Mouse (Mus musculus) large intestine, adult 2 months (tissue): Measurements from ENCODE around the gene Rapgef1. TPM values are rescaled to one million over a fixed set of nuclear protein-coding genes. Genes with fewer than 3 reads are reported as not detected.

Experiments
- DNase-seq: peaks from one replicate; pipeline ENCODE4 v3.0.0-alpha.2; 2012; ENCODE audit warnings: low read depth, low spot score
- WGBS: fragments of 180-500 bp; shearing (Covaris S2); methylation state at CpG from one replicate; pipeline ENCODE4 v1.1.7; 2018; 5-methylcytosine and 5-hydroxymethylcytosine counted together
- polyA plus RNA-seq: library from polyadenylated mRNA; depleted of rRNA; stranded (reverse); fragments of >200 nt; gene quantifications from 2 replicates; pipeline ENCODE4 v1.2.3, GENCODE M21; 2012; rRNA removed

Rapgef1 gene
- polyA plus RNA-seq, result 25.0 and 31.5 TPM in 2 replicates

DNA sequence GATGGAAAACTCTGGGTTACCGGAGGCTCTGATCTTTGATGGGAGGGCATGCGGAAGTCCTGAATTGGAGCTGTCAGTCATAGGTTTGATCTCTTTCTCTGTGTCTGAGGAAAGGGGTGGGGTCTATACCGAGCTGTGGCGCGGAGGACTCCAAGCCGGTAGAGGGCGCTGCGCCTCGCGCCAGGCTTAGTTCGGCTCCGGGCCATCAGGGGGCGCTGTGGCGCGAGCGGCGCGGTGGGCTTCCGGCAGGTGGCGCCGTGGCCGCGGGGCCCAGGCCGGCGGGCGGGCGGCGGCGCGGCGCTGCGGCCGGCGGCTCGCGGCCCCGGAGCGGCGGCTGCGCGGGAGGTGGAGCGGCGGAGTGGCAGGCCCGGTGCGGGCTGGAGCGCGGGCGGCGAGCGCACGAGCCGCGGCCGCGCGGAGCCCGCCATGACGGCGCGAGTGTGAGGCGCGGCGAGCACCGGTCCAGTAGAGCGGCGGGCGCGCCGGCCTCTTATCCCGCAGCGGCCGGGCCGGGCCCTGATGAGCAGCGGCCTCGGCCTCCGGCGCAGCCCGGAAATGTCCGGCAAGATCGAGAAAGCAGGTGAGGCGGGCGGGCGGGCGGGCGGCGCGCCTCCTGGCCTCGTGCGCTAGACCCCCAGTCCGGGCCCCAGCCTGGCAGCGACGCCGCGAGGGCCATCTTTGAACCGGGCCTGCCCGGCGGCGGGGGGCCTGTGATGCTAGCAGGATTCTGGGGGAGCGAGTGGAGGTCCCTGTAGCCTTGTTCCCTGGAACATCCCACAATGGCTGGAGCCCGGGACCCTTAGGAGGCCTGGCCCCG is at the start of gene Rapgef1:
TSS of gene Rapgef1 (plus strand) at position 237 of the 817 bp plus-strand sequence.
- no peak for DNase-seq
- under 1% methylated on average over 93 of the region's 101 CpGs for WGBS

DNA sequence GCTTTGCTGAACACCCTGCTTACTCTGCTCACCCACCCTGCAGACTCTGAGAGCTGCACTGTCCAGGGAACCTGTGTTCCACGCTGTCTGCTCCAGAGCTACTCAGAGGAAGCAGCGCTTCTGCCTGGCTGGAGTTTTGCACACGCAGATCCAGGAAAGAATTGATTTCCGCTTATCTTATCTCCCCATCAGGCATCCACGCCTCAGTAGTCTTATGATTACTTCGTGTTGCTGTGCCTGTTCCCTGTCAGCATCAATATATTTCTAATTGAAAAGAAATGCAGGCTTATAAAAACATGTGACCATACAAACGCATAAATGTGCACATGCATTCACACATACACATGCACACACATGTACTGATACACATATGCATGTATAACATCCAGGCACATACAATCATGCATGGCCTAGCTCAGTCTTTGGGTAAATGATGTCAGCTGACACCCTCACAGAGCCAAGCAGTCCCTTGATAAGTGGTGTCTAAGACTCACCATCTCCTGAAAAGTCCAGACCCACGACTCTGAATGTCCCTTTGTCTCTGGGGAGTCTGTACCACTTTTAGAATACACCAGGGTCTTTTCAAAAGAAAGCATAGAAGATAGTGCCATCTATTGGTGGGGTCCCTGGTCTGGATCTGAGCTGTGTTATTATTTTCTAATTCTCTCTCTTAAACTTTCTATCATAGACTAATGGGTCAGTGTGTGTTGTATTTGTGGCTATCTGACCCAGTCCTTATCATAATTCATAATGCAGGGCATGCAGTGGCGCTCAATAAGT is 47.4 kb upstream of the Rapgef1 start:
- WGBS, result 51% methylated on average over 9 of the region's 9 CpGs
- no peak for DNase-seq

- 63% methylated on average over 5 of the region's 5 CpGs for WGBS
- DNase-seq, result no peak
These were observed 46.6 kb upstream of the Rapgef1 start for GRCm38 (mm10) chr2:29572811-29573427.

- WGBS, result 9% methylated on average over 5 of the region's 5 CpGs
- no peak for DNase-seq
These were observed 45.9 kb upstream of the Rapgef1 start for GRCm38 (mm10) chr2:29573591-29573990.

DNA sequence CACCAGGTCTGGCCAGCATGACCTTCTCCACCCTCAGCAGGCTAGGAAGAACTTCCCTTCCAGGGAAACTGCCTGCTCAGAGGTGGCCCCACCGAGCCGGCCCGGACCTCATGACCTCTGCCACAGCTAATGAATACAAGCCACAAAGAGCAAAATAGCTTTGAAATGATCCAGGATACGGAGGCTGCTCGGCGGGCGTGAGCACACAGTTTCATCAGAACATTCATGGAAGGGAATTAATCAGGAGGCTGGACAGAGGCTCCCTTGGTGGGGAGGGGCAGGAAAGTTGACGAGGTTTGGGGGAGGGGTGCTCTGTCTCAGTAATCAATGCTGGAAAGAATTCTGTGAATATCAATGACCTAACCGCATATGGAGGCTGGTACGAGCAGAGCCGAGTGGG is 45.3 kb upstream of the Rapgef1 start:
- DNase-seq, result no peak
- 44% methylated on average over 11 of the region's 11 CpGs for WGBS

DNA sequence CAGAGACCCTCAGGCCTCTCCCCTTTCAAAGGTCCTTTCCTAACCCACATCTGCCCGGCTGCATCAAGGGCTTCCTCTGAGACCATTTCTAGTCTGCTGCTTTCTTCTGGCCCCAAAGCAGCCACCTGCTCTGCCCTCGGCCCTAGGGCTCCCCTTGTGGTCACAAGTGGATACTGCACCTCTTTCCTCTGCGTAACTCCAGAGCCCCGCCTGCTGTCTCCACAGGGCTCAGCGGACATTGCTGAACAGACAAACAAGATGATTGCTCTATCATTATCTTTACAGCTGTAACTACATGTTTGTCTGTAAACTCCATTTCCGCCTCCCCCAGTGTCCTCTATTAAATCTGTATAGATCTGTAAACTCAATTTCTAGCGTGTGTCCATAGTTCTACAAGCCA is 37.1 kb upstream of the Rapgef1 start:
- WGBS, result 2% methylated on average over 7 of the region's 7 CpGs

DNA sequence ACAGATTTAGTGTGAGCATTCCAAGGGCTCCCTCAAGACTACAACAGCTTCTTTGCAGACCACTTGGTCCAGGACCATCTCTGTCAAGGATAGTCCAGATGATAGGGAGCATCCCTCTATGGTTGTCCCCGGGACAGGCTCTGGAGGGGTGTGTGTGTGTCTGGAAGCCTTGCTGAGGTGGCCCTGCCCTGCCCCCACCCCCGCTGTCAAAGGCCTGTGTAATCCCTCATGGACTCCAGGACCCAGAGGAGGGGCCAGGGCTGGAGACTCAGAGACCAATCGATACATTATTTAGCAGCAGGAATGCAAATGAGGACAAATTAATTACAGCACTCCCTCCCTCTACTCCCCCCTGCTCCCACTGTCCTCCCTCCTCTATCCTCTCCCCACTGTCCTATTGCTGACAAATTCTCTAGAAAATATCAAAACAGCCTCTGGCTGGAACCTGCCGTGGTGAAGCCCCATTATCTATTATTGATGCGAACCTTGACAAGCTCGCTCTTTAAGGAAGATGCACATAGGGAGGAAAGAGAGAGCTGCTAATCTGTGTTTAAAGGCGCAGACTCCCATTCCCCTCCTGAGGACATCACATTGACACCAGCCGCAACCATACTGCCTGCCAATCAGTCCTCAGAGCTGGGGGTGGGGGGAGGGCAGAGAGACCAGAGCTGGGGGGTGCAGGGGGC is 33.4 kb upstream of the Rapgef1 start:
- 39% methylated on average over 8 of the region's 8 CpGs for WGBS
- DNase-seq, result no peak

More for the DNA sequence above, 37.1 kb upstream of the Rapgef1 start:
- peak; percentile 11 for DNase-seq

DNA sequence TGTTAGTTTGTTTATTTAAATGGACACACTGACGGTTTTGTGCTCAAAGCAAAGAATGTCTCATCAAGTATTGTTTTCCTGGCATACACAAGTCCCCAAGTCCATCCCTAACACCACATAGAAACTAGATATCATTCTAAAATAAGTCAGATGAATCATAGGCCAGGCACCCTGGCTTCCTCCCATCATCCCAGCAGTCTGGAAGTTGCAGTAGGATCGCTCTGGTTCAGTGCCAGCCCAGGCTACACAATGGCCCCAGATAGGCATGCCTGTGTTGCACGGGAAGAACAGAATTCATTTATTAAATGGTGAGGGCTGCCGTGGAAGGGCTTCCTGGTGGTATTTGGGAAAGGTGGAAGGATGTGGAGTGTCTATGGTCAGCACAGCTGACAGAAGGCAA is 31.5 kb upstream of the Rapgef1 start:
- no peak for DNase-seq
- WGBS, result 59% methylated on average over 4 of the region's 4 CpGs

- no peak for DNase-seq
- 27% methylated on average over 10 of the region's 10 CpGs for whole genome bisulfite sequencing
These were observed 30.3 kb upstream of the Rapgef1 start for GRCm38 (mm10) chr2:29589266-29589665.

DNA sequence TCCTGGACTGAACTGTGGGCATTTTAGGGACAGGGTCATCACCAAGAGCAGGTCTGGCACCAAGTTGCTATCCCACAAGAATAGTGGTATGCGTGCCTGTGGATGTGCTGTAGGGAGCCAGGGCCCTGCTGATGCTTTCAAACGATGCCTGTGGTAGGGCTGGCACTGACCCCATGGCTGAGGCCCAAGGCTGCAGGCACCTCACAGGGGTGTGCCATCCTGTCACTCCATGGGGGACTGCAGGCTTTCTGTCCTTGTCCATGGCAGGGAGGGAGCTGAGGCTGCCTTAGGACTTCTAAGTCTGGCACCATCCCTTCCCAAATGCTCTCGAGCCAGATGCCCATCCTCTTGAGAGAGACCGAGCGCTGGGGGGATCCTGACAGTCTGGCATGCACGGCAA is 27.9 kb upstream of the Rapgef1 start:
- WGBS, result 78% methylated on average over 6 of the region's 6 CpGs
- DNase-seq, result no peak

GRCm38 (mm10) chr2:29592537-29592936 is 27.0 kb upstream of the Rapgef1 start:
- WGBS, result 48% methylated on average over 8 of the region's 8 CpGs
- no peak for DNase-seq

DNA sequence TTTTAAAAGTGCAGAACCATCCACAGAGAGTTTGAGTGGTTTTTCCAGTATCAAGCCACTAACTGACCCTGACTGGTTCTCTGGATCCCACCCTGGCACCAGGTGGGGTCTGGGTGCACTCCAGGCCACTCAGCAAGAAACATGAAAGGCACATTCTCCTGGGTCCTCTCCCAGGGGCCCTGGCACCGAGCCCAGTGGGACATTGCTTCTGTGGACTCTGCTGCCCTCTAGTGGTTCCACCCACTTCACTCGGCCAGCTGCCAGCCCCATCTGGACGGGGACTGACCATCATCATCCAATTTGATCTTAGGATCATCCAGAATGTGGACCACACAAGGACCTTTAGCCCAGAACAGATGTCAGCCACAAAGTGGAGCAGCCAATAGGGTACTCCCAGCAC is 15.6 kb upstream of the Rapgef1 start:
- 1% methylated on average over 3 of the region's 3 CpGs for WGBS
- DNase-seq, result no peak

DNA sequence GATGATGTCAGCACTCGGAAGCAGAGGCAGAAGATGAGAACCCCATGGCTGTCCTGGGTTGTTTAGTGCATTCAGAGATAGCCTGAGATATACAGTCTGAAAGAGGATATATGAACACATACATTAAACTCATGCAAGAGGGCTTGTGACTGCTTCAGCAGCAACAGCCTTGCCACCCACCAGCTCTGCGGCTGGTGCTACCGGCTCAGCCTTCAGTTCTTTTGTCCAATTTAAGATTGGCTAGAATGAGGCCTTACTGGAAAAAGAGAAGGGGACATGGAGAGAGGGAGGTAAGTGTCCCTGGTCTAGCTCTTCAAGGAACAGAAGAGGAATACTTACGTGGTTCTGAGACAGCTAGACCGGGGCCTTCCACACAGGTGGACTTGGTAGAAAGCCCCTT is 13.9 kb upstream of the Rapgef1 start:
- 85% methylated on average over 5 of the region's 5 CpGs for WGBS
- DNase-seq, result no peak

DNA sequence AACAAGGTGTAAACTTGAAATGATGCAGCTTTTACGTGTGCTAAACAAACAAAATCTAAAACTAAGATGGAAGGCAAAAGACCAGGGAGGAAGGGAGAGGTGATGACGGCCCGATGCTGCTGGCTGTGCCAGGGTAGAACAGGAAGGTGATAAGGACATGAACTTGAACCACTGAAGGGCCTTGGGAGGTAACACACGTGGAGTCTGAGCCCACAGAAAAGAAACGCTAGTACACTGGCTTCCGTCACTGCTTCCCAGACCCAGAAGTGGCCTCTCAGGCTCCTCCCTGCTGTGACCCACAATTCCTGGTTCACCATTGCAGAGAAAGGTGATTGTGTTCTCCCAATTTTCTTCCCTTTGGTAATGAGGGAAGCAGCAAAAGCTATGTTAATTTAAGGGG is 13.1 kb upstream of the Rapgef1 start:
- 30% methylated on average over 6 of the region's 6 CpGs for WGBS
- no peak for DNase-seq

DNA sequence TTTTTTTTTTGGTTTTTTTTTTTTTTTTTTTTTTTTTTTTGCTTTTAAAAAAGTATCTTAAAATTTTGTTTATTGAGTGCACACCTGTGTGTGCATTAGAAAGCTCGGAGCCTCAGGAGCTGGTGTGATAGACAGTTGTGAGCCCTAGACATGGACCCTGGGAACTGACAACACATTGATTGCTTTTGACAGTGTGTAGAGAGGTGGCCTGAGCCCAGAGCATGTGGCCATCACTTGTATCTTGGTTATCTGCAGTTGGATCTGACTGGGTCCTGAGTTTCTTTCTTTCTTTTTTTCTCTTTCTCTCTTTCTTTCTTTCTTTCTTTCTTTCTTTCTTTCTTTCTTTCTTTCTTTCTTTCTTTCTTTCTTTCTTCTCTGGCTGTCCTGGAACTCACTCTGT is 2.2 kb upstream of the Rapgef1 start:
- 70% methylated on average over 1 of the region's 1 CpGs for WGBS
- DNase-seq, result no peak

DNA sequence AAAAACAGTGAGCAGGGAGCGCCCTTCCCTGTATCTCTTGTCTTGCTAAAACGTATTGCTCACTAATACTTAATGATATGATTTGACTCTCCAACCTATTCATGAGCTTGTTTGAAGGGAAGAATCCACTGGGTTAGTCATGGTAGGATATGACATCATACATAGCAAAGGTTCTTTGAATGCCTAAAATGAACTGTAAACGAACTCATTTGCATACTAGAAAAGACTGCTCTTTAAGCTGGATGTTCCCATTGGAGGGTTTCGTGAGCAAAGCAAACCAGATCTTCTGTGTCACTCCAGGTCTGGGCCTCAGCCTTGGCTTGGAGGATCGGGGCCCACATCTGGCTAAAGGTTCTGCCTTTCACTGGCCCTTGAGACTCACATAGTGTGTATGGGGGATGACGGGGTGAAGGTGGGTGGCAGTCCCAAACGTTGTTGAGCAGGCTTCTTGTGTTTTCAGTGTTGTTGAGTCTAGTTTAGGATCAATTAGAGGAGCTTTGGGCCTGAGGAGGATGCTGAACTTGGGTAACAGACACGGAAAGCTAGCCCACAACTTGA is 515 bp upstream of the Rapgef1 start:
- DNase-seq, result no peak
- WGBS, result 65% methylated on average over 8 of the region's 8 CpGs

- under 1% methylated on average over 15 of the region's 15 CpGs for WGBS
- DNase-seq, result no peak
These were observed 844 bp downstream of the Rapgef1 start for GRCm38 (mm10) chr2:29620301-29620827.

- 78% methylated on average over 10 of the region's 10 CpGs for WGBS
- DNase-seq, result no peak
These were observed 1.6 kb downstream of the Rapgef1 start for GRCm38 (mm10) chr2:29621163-29621562.

DNA sequence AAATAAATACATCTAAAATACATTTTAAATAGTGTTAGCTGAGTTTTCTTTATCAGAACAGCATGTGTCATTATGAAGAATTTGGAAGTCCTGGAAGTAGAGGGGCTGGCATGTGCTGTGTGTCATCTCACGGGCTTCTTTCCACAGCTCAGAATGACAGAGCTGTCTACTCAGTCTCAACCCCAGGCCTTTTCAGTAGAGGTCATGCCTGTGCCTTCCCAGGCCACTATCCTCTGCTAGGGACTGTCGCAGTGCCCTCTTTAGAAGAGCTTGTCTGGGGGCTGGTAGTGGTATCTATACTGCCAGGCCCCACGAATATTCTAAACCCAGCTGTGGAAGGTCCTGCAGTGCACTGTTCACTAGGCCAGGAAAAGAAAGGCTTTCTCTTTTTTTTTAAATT is 2.1 kb downstream of the Rapgef1 start:
- DNase-seq, result no peak
- 85% methylated on average over 3 of the region's 3 CpGs for WGBS
